Mouse (Mus musculus): ENCODE measurements around the gene Bid.

DNA sequence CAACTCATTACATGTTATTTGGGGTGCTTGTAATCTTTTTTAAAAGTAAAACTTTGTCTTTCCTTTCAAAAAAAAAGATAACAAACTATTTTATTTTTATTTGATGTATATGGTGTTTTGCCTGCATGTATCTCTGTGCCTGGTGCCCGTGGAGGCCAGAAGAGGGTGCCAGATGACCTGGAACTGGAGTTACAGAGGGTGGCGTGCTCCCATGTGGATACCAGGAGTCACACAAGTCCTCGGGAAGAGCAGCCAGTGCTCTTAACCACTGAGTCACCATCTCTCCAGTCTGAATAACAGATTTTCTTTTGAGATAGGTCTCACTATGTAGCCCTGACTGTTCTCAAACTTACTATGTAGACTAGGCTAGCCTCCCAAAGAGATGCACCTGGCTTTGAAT lies 7.2 kb downstream of the Bid start:
- TF ChIP-seq POLR2A (IDR thresholded peaks at IDR 0.05; ENCODE audit: extremely low read depth, insufficient read depth, low read length) (no peak), CTCF (IDR thresholded peaks at IDR 0.05; ENCODE audit: extremely low read depth, insufficient read depth, low read length) (no peak)

All from cortical plate, adult 2 months (tissue).